In the genomic region with DNA sequence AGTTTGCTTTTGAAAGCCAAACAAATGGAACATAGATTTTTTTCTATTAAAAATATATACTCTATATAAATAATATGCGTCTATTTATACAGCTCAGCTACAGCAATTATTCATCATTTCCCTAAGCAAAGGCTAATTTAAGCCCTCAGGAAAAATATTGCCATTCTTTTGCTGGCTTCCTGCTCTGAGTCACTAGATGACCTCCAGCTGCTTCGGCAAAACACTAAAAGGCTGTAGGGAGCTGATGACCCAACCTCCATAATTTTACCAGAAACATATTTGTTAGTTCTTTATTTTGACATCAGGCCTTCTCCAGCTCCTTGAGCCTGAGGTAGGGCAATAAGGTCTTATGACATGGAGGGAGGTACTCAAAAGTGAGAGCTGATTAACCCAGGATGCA, we compare ENCODE assay signal across 22 mouse cellular contexts.
DNase-seq lines count a peak whose midpoint lies in the region; TF ChIP-seq lines count a peak whose summit lies in the region.
"Had no signal": no experiment of that assay in that cellular context is flagged by ENCODE, and none has a peak within 500 bp of the region (broad histone marks: within the 10 kb centered on the region; RNA-seq: fewer than 3 reads in every experiment).

No protein-coding gene starts in this region.

- H3K4me1 ChIP-seq in embryonic fibroblast, embryonic 13.5 days (ENCODE audit: control insufficient read depth, insufficient read depth, low read length), result no peaks in the 10 kb centered on the region
- H3K4me1 ChIP-seq: embryonic facial prominence, embryonic 15.5 days; hindbrain, embryonic 12.5 days; liver, embryonic 13.5 days; lung, embryonic 15.5 days; megakaryocyte, embryonic 14.5 days; midbrain, embryonic 15.5 days had no signal

- no peak for TF ChIP-seq POLR2A in embryonic fibroblast, embryonic 13.5 days (IDR thresholded peaks at IDR 0.05; ENCODE audit: low read depth, low read length)

- peak overlapping the region; percentile 61; the same call in 1 of the 2 replicates for H3K27ac ChIP-seq in embryonic fibroblast, embryonic 13.5 days (ENCODE audit: insufficient read depth, low read length)
- H3K27ac ChIP-seq: embryonic facial prominence, embryonic 15.5 days; hindbrain, embryonic 12.5 days; liver, embryonic 13.5 days; lung, embryonic 15.5 days; midbrain, embryonic 15.5 days had no signal

- DNase-seq in adrenal gland, adult 2 months, result peak; percentile 75
- no peak for DNase-seq in adrenal gland, postnatal 4 days (ENCODE audit: low spot score in 2 of 2)
- peak; percentile 44 for DNase-seq in kidney, postnatal 10 days
- DNase-seq in kidney, postnatal 25 days, result no peak
- DNase-seq in Muller cell, postnatal 12 days (ENCODE audit: inconsistent ontology term), result peak; percentile 4
- DNase-seq in frontal cortex, postnatal 36 days (ENCODE audit: low spot score in 2 of 2), result no peak
- DNase-seq in cerebellum, postnatal 36 days, result no peak
- DNase-seq: cerebellum, adult 8-10 months; forebrain, postnatal 0 days; gastrocnemius, postnatal 25 days; heart, adult 18-20 months; layer of hippocampus, adult 9-11 months; liver, embryonic 13.5 days; lung, postnatal 36 days; thymus, adult 18-20 months; thymus, postnatal 4 days had no signal

- no peak overlapping the region for H3K4me3 ChIP-seq in embryonic fibroblast, embryonic 13.5 days (ENCODE audit: insufficient read depth, low read length)
- H3K4me3 ChIP-seq: embryonic facial prominence, embryonic 15.5 days; hindbrain, embryonic 12.5 days; liver, embryonic 13.5 days; lung, embryonic 15.5 days; megakaryocyte, embryonic 14.5 days; midbrain, embryonic 15.5 days had no signal

- no peak for TF ChIP-seq CTCF in embryonic fibroblast, embryonic 13.5 days (IDR thresholded peaks at IDR 0.05; ENCODE audit: borderline replicate concordance, insufficient read depth, low read length)

Comparison
In these comparisons a context has a peak if more than half of its experiments do, and no peak if none do; other contexts are left out.
1. DNase-seq: peak in adrenal gland, adult 2 months (single experiment), kidney, postnatal 10 days (single experiment) and Muller cell, postnatal 12 days (single experiment); none in adrenal gland, postnatal 4 days (0 of 2), kidney, postnatal 25 days (0 of 2), frontal cortex, postnatal 36 days (0 of 2) and cerebellum, postnatal 36 days (0 of 2).